Mouse (Mus musculus) brain, embryonic 14.5 days (tissue): ENCODE measurements around the gene Slc30a7. TPM values are rescaled to one million over a fixed set of nuclear protein-coding genes. Genes with fewer than 3 reads are reported as not detected.
A peak's percentile ranks its signal among the peaks of the same experiment; 100 is the strongest.

Experiments used
- DNase-seq: peaks from one replicate; pipeline ENCODE4 v3.0.0-alpha.2; 2011; ENCODE audit warnings: low read depth
- CTCF ChIP-seq: fragments of 200-500 bp; IDR thresholded peaks from 2 replicates; pipeline ENCODE4 v1.5.1; 2012; ENCODE audit warnings: inconsistent platforms, mild to moderate bottlenecking, moderate library complexity, borderline replicate concordance; ENCODE audit not compliant: insufficient read depth, insufficient read length; ENCODE audit errors: extremely low read depth
- POLR2A ChIP-seq: fragments of 200-500 bp; IDR thresholded peaks from 2 replicates; pipeline ENCODE4 v1.6.1; 2012; ENCODE audit warnings: mild to moderate bottlenecking, inconsistent platforms, borderline replicate concordance; ENCODE audit not compliant: poor library complexity, insufficient read depth, insufficient read length, severe bottlenecking; ENCODE audit errors: extremely low read depth
- polyA plus RNA-seq: library from polyadenylated mRNA; depleted of rRNA; stranded (reverse); fragments of >200 nt; gene quantifications from 2 replicates; pipeline ENCODE4 v1.2.3, GENCODE M21; 2012

Slc30a7 gene
- polyA plus RNA-seq, 1 experiment, result 21.8 TPM

- no peak for DNase-seq
- TF ChIP-seq CTCF (no peak), POLR2A (no peak)
Observed at GRCm38 (mm10) chr3:115983217-115983616, 24.0 kb downstream of the Slc30a7 start.

- no peak for TF ChIP-seq POLR2A
- TF ChIP-seq CTCF, result peak; percentile 18; the same call in 1 of the 2 replicates
- peak; percentile 67 for DNase-seq
Observed at GRCm38 (mm10) chr3:115979000-115979399, 28.2 kb downstream of the Slc30a7 start.

- DNase-seq, result no peak
- TF ChIP-seq CTCF (no peak), POLR2A (no peak)
Observed at GRCm38 (mm10) chr3:115974995-115975394, 32.2 kb downstream of the Slc30a7 start.

GRCm38 (mm10) chr3:115974228-115974627, 33.0 kb downstream of the Slc30a7 start:
- no peak for DNase-seq
- no peak for TF ChIP-seq POLR2A
- no peak for TF ChIP-seq CTCF

- TF ChIP-seq CTCF (no peak), POLR2A (no peak)
- no peak for DNase-seq
Observed at GRCm38 (mm10) chr3:115971891-115972646, 35.1 kb downstream of the Slc30a7 start.

GRCm38 (mm10) chr3:115971045-115971785, 36.0 kb downstream of the Slc30a7 start:
- TF ChIP-seq CTCF (no peak), POLR2A (no peak)
- no peak for DNase-seq

- TF ChIP-seq CTCF (no peak), POLR2A (no peak)
- DNase-seq, result peak; percentile 68
Observed at GRCm38 (mm10) chr3:115968745-115969530, 38.3 kb downstream of the Slc30a7 start.

GRCm38 (mm10) chr3:115964071-115964470, 43.1 kb downstream of the Slc30a7 start:
- no peak for DNase-seq
- TF ChIP-seq CTCF (no peak), POLR2A (no peak)

GRCm38 (mm10) chr3:115963597-115963996, 43.6 kb downstream of the Slc30a7 start:
- TF ChIP-seq CTCF, result no peak
- no peak for TF ChIP-seq POLR2A
- no peak for DNase-seq

GRCm38 (mm10) chr3:115962028-115962415, 45.2 kb downstream of the Slc30a7 start:
- no peak for DNase-seq
- TF ChIP-seq CTCF (no peak), POLR2A (no peak)

GRCm38 (mm10) chr3:115961311-115962027, 45.7 kb downstream of the Slc30a7 start:
- no peak for DNase-seq
- TF ChIP-seq POLR2A, result no peak
- no peak for TF ChIP-seq CTCF

GRCm38 (mm10) chr3:115957223-115957622, 50.0 kb downstream of the Slc30a7 start:
- TF ChIP-seq CTCF, result no peak
- TF ChIP-seq POLR2A, result no peak
- no peak for DNase-seq
